Mouse (Mus musculus) heart, adult 9 months (tissue): ENCODE measurements around the gene Fam178b.

ENCODE experiments used
- DNase-seq, 2 experiments: peaks; one replicate each; pipeline ENCODE4 v3.0.0; 2022; ENCODE audit warnings: low spot score in 2 of 2

Gene Fam178b

GRCm38 (mm10) chr1:36524058-36524457 lies 158.9 kb downstream of the Fam178b start:
- no peak for DNase-seq

- no peak for DNase-seq
These were observed 159.5 kb downstream of the Fam178b start for GRCm38 (mm10) chr1:36523332-36524013.

GRCm38 (mm10) chr1:36522210-36522609 lies 160.8 kb downstream of the Fam178b start:
- no peak for DNase-seq

GRCm38 (mm10) chr1:36519626-36520025 lies 163.4 kb downstream of the Fam178b start:
- DNase-seq, result no peak

GRCm38 (mm10) chr1:36518259-36518658 lies 164.7 kb downstream of the Fam178b start:
- DNase-seq, result no peak

- no peak for DNase-seq
These were observed 169.3 kb downstream of the Fam178b start for GRCm38 (mm10) chr1:36513718-36514117.

GRCm38 (mm10) chr1:36513310-36513709 lies 169.7 kb downstream of the Fam178b start:
- no peak for DNase-seq

- DNase-seq, result no peak
These were observed 170.1 kb downstream of the Fam178b start for GRCm38 (mm10) chr1:36512966-36513280.
